Mouse (Mus musculus): ENCODE results near the gene Zbtb20. TPM values are rescaled to one million over a fixed set of nuclear protein-coding genes. Genes with fewer than 3 reads are reported as not detected.

Zbtb20 gene
- total RNA-seq, 4 experiments from 2014 or later: 199 to 236 (median 206) TPM

- no peak for DNase-seq (ENCODE audit: low spot score)
Observed at GRCm38 (mm10) chr16:43448141-43448981, 572.7 kb downstream of the Zbtb20 start.

- no peak for DNase-seq (ENCODE audit: low spot score)
Observed at GRCm38 (mm10) chr16:43454370-43454934, 578.8 kb downstream of the Zbtb20 start.

GRCm38 (mm10) chr16:43456446-43457172 is 580.9 kb downstream of the Zbtb20 start:
- DNase-seq (ENCODE audit: low spot score): no peak

GRCm38 (mm10) chr16:43457814-43458213 is 582.1 kb downstream of the Zbtb20 start:
- DNase-seq (ENCODE audit: low spot score): no peak

GRCm38 (mm10) chr16:43458726-43459223 is 583.1 kb downstream of the Zbtb20 start:
- DNase-seq (ENCODE audit: low spot score): no peak

GRCm38 (mm10) chr16:43461745-43462378 is 586.2 kb downstream of the Zbtb20 start:
- no peak for DNase-seq (ENCODE audit: low spot score)

GRCm38 (mm10) chr16:43462470-43463455 is 587.1 kb downstream of the Zbtb20 start:
- no peak for DNase-seq (ENCODE audit: low spot score)

GRCm38 (mm10) chr16:43463684-43464475 is 588.2 kb downstream of the Zbtb20 start:
- no peak for DNase-seq (ENCODE audit: low spot score)

GRCm38 (mm10) chr16:43464476-43465080 is 588.9 kb downstream of the Zbtb20 start:
- DNase-seq (ENCODE audit: low spot score): peak; percentile 91

GRCm38 (mm10) chr16:43465368-43465839 is 589.7 kb downstream of the Zbtb20 start:
- DNase-seq (ENCODE audit: low spot score): no peak

GRCm38 (mm10) chr16:43465921-43466748 is 590.5 kb downstream of the Zbtb20 start:
- DNase-seq (ENCODE audit: low spot score): no peak

- peak; percentile 57 for DNase-seq (ENCODE audit: low spot score)
Observed at GRCm38 (mm10) chr16:43466749-43467065, 591.0 kb downstream of the Zbtb20 start.

- DNase-seq (ENCODE audit: low spot score): no peak
Observed at GRCm38 (mm10) chr16:43471060-43471459, 595.4 kb downstream of the Zbtb20 start.

- DNase-seq (ENCODE audit: low spot score): peak; percentile 44
Observed at GRCm38 (mm10) chr16:43474941-43475728, 599.5 kb downstream of the Zbtb20 start.

- DNase-seq (ENCODE audit: low spot score): no peak
Observed at GRCm38 (mm10) chr16:43476921-43477320, 601.2 kb downstream of the Zbtb20 start.

- DNase-seq (ENCODE audit: low spot score): no peak
Observed at GRCm38 (mm10) chr16:43478352-43478751, 602.7 kb downstream of the Zbtb20 start.

- DNase-seq (ENCODE audit: low spot score): no peak
Observed at GRCm38 (mm10) chr16:43480532-43480931, 604.9 kb downstream of the Zbtb20 start.

GRCm38 (mm10) chr16:43482125-43482524 is 606.4 kb downstream of the Zbtb20 start:
- DNase-seq (ENCODE audit: low spot score): no peak

Data from heart, adult 8-10 months (tissue).